Mouse (Mus musculus): Measurements from ENCODE around the gene Sparc.

GRCm38 (mm10) chr11:55438031-55438430, 15.0 kb upstream of the Sparc start:
- no peak for TF ChIP-seq CTCF (IDR thresholded peaks at IDR 0.05; ENCODE audit: low read depth, low read length)
- TF ChIP-seq EP300 (IDR thresholded peaks at IDR 0.05; ENCODE audit: insufficient read depth, low read depth, low read length) = no peak
